Mouse (Mus musculus) heart, postnatal 0 days (tissue): Measurements from ENCODE around the gene Chdh.

Source experiments
- CTCF ChIP-seq: IDR thresholded peaks from 2 replicates; pipeline ENCODE4 v1.5.1; 2016; ENCODE audit warnings: antibody characterized with exemption, control low read depth, low read depth
- EP300 ChIP-seq: IDR thresholded peaks from 2 replicates; pipeline ENCODE4 v1.6.1; 2016; ENCODE audit warnings: antibody characterized with exemption, low read depth

DNA sequence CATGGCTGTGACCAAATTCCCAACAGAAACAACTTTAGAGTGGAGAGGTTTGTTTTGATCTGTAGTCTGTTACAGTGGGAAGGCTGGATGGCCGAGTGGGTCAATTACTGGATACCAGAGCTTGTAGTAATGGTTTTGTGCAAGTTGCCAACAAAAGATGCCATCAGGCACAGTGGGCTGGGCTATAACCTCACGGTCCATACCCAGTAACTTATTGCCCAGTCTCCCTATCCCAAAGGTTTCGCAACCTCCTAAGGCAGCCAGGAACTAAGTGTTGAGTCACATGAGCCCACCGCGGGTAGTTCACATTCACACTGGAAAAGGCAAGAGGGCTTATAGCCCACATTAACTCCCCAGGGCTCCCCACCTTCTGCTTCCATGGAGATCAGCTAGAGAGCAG lies 7.8 kb downstream of the Chdh start:
- TF ChIP-seq CTCF (no peak), EP300 (no peak)
